Mouse (Mus musculus) kidney, adult 2 months (tissue): ENCODE results near the gene Ugt1a5. TPM values are rescaled to one million over a fixed set of nuclear protein-coding genes. Genes with fewer than 3 reads are reported as not detected.

ENCODE experiments used
- DNase-seq: peaks from one replicate; pipeline ENCODE4 v3.0.0; 2021
- H3K27ac ChIP-seq: fragments of 200-500 bp; 2 replicates; pipeline ENCODE4 v1.5.1; 2012; ENCODE audit warnings: low read depth, low read length, control low read depth, inconsistent platforms; ENCODE audit not compliant: insufficient read depth
- H3K27me3 ChIP-seq: fragments of 200-500 bp; replicated peaks from 2 replicates; pipeline ENCODE4 v1.6.1; 2012; ENCODE audit warnings: mild to moderate bottlenecking, moderate library complexity, low read length, inconsistent platforms; ENCODE audit not compliant: control insufficient read depth, insufficient read depth
- H3K36me3 ChIP-seq: fragments of 200-500 bp; 2 replicates; pipeline ENCODE4 v1.6.1; 2012; ENCODE audit warnings: mild to moderate bottlenecking, moderate library complexity, low read length, inconsistent platforms; ENCODE audit not compliant: control insufficient read depth, insufficient read depth
- H3K4me1 ChIP-seq: fragments of 200-500 bp; 2 replicates; pipeline ENCODE4 v1.6.1; 2011; ENCODE audit warnings: low read length; ENCODE audit not compliant: control insufficient read depth, insufficient read depth
- H3K4me3 ChIP-seq: fragments of 200-500 bp; 2 replicates; pipeline ENCODE4 v1.5.1; 2011; ENCODE audit warnings: mild to moderate bottlenecking, low read depth, low read length, control low read depth; ENCODE audit not compliant: insufficient read depth
- CTCF ChIP-seq: fragments of 200-500 bp; conservative IDR thresholded peaks from 2 replicates; pipeline ENCODE4 v1.5.1; 2011; ENCODE audit warnings: low read depth, mild to moderate bottlenecking, control low read depth, low read length, moderate library complexity, mixed read lengths; ENCODE audit not compliant: insufficient read depth, insufficient read length
- POLR2A ChIP-seq: fragments of 200-500 bp; IDR thresholded peaks from one replicate; pipeline ENCODE4 v1.6.1; 2011; ENCODE audit warnings: low read depth, low read length, control low read depth
- WGBS: fragments of 180-500 bp; shearing (Covaris S2); methylation state at CpG from one replicate; pipeline ENCODE4 v1.1.7; 2018; 5-methylcytosine and 5-hydroxymethylcytosine counted together
- polyA plus RNA-seq: library from polyadenylated mRNA; depleted of rRNA; stranded (reverse); fragments of >200 nt; gene quantifications from 2 replicates; pipeline ENCODE4 v1.2.3, GENCODE M21; 2012

Ugt1a5 gene
- polyA plus RNA-seq, 1 experiment: 0.59 TPM

- no peak for DNase-seq
- TF ChIP-seq POLR2A (no peak), CTCF (no peak)
- Histone ChIP-seq H3K27me3 (no peaks in the 10 kb centered on the region), H3K4me3 (no peak overlapping the region), H3K4me1 (no peaks in the 10 kb centered on the region), H3K27ac (no peak overlapping the region), H3K36me3 (no peaks in the 10 kb centered on the region)
- WGBS: 60% methylated on average over 2 of the region's 2 CpGs
Observed at GRCm38 (mm10) chr1:88227482-88227881, 61.7 kb downstream of the Ugt1a5 start.

- WGBS: 72% methylated on average over 7 of the region's 7 CpGs
- Histone ChIP-seq H3K4me3 (no peak overlapping the region), H3K27ac (no peak overlapping the region), H3K36me3 (no peaks in the 10 kb centered on the region), H3K4me1 (no peaks in the 10 kb centered on the region), H3K27me3 (no peaks in the 10 kb centered on the region)
- TF ChIP-seq CTCF: no peak
- no peak for TF ChIP-seq POLR2A
- DNase-seq: no peak
Observed at GRCm38 (mm10) chr1:88228121-88228520, 62.3 kb downstream of the Ugt1a5 start.

- no peak overlapping the region for H3K27ac ChIP-seq
- no peak for DNase-seq
- H3K4me1 ChIP-seq: no peaks in the 10 kb centered on the region
- H3K27me3 ChIP-seq: no peaks in the 10 kb centered on the region
- H3K4me3 ChIP-seq: no peak overlapping the region
- no peaks in the 10 kb centered on the region for H3K36me3 ChIP-seq
- TF ChIP-seq CTCF: no peak
- no peak for TF ChIP-seq POLR2A
- WGBS: 75% methylated on average over 3 of the region's 3 CpGs
Observed at GRCm38 (mm10) chr1:88229566-88229965, 63.8 kb downstream of the Ugt1a5 start.

GRCm38 (mm10) chr1:88229986-88230385 is 64.2 kb downstream of the Ugt1a5 start:
- no peaks in the 10 kb centered on the region for H3K27me3 ChIP-seq
- 83% methylated on average over 5 of the region's 5 CpGs for WGBS
- no peaks in the 10 kb centered on the region for H3K4me1 ChIP-seq
- no peak overlapping the region for H3K4me3 ChIP-seq
- no peaks in the 10 kb centered on the region for H3K36me3 ChIP-seq
- no peak for DNase-seq
- no peak for TF ChIP-seq CTCF
- no peak for TF ChIP-seq POLR2A
- no peak overlapping the region for H3K27ac ChIP-seq

GRCm38 (mm10) chr1:88230421-88230820 is 64.6 kb downstream of the Ugt1a5 start:
- no peak overlapping the region for H3K27ac ChIP-seq
- 71% methylated on average over 7 of the region's 7 CpGs for WGBS
- H3K36me3 ChIP-seq: no peaks in the 10 kb centered on the region
- DNase-seq: no peak
- no peak overlapping the region for H3K4me3 ChIP-seq
- TF ChIP-seq POLR2A (no peak), CTCF (no peak)
- no peaks in the 10 kb centered on the region for H3K27me3 ChIP-seq
- no peaks in the 10 kb centered on the region for H3K4me1 ChIP-seq

GRCm38 (mm10) chr1:88230981-88231802 is 65.4 kb downstream of the Ugt1a5 start:
- no peak overlapping the region for H3K27ac ChIP-seq
- no peak for DNase-seq
- TF ChIP-seq CTCF: no peak
- TF ChIP-seq POLR2A: no peak
- no peaks in the 10 kb centered on the region for H3K27me3 ChIP-seq
- H3K4me3 ChIP-seq: no peak overlapping the region
- 75% methylated on average over 6 of the region's 6 CpGs for WGBS
- H3K36me3 ChIP-seq: no peaks in the 10 kb centered on the region
- no peaks in the 10 kb centered on the region for H3K4me1 ChIP-seq

GRCm38 (mm10) chr1:88231803-88232499 is 66.1 kb downstream of the Ugt1a5 start:
- no peaks in the 10 kb centered on the region for H3K36me3 ChIP-seq
- no peaks in the 10 kb centered on the region for H3K4me1 ChIP-seq
- H3K27ac ChIP-seq: no peak overlapping the region
- no peak for DNase-seq
- H3K4me3 ChIP-seq: no peak overlapping the region
- H3K27me3 ChIP-seq: no peaks in the 10 kb centered on the region
- 68% methylated on average over 7 of the region's 7 CpGs for WGBS
- TF ChIP-seq POLR2A: no peak
- no peak for TF ChIP-seq CTCF
